Mouse (Mus musculus): Measurements from ENCODE around the gene Neurog1.

Gene Neurog1

DNA sequence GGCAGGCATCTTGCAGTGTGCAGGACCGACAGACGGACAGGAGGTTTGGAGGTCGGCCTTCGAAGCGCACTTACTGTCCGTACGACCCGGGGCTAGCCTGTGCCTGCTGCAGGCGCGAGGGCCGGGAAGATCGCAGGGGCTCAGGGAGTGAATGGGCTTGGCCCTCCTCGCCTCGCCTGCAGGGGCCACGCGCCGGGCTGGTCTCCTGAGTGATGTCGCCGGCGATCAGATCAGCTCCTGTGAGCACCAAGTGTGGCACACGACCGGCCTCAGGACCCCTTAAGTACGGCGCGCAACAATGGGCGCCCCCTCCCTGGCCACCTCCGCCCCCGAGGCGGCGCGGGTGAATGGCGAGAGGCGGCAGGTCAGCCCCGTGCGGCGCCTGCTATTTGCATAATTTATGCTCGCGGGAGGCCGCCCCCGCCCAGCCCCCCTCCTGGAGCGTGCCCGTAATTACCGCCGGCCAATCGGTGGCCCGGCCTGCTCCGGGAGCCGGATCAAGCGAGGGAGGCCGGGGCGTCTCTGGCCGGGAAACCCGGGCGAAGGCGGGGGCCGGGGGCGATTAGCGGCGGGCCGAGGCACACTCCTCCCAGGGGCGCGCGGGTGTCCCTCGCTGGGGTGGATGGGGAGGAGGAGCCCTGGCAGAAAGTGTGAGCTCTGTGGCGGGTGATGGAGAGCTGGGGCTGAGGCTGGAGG lies at the start of gene Neurog1:
Neurog1 (minus strand) TSS at position 240 of the 696 bp plus-strand sequence.
- DNase-seq, result peak in 1 of 2 experiments; percentile 1

DNA sequence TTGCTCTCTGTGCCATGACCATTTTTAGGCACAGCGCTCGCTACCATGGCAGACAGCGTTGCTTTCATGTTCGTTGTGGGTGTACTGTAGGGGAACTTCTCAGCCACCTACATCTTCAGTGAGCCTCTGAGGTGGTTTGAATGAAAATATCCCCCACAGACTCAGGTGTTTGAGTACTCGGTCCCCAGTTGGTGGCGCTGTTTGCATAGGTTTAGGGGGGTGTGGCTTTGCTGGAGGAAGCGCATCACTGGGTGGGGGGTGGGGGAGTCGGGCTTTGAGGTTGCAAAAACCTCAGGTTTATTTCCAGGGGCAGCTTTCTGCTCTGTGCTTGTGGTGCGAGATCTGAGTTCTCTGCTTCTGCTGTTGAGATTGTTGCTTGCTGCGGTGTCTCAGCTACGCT lies 47.4 kb upstream of the Neurog1 start:
- no peak for DNase-seq

DNA sequence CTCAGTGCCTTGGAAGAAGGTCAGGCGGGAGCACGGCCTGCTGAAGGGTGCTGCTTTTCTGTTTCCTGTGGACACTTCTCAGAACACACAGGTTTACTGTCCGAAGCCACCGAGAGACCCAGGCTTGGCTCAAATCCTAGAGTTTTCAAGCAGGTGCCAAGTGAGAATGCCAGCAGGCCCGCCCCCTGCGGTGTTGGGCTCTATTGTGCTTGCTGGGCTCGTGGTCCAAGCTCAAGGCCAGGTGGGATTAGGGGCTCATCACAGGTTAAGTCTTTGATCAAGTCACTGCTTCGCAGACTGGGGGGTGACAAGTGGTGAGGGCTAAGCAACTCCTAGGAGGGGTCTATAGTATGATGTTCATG lies 44.7 kb upstream of the Neurog1 start:
- no peak for DNase-seq

GRCm38 (mm10) chr13:56295943-56296658 lies 44.1 kb upstream of the Neurog1 start, which contains the start of gene Cxcl14:
Cxcl14 (minus strand) TSS chr13:56296551.
- peak; percentile 7 to 9 for DNase-seq

GRCm38 (mm10) chr13:56295586-56295942 lies 43.6 kb upstream of the Neurog1 start:
- DNase-seq, result no peak

GRCm38 (mm10) chr13:56294908-56295307 lies 42.9 kb upstream of the Neurog1 start:
- peak; percentile 5 to 12 for DNase-seq

- DNase-seq, result no peak
These were observed 38.0 kb upstream of the Neurog1 start for GRCm38 (mm10) chr13:56289998-56290397.

GRCm38 (mm10) chr13:56289261-56289660 lies 37.3 kb upstream of the Neurog1 start:
- DNase-seq, result no peak

GRCm38 (mm10) chr13:56288601-56289000 lies 36.6 kb upstream of the Neurog1 start:
- no peak for DNase-seq

DNA sequence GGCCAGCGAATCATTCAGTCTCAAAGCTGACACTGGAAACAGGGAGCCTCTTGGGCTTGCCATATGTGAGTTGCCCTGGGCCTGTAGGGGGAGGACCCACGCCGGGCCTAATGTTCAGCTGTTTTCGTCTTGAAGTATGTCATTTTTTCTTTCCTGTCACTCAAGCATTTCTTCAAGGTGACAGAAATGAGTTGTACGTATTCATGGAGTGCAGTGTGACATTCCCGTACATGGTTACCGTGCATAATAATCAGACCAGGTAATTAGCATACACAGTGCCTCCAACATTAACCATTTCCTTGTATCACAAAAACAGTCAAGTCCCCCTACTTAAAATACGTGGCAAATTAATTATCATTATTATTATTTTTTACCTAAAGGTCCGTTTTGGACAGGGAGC lies 35.1 kb upstream of the Neurog1 start:
- no peak for DNase-seq

GRCm38 (mm10) chr13:56283321-56283720 lies 31.4 kb upstream of the Neurog1 start:
- DNase-seq, result no peak

- no peak for DNase-seq
These were observed 28.4 kb upstream of the Neurog1 start for GRCm38 (mm10) chr13:56280356-56280755.

- DNase-seq, result peak; percentile 74 to 83
These were observed 27.5 kb upstream of the Neurog1 start for GRCm38 (mm10) chr13:56279439-56279838.

GRCm38 (mm10) chr13:56275171-56275570 lies 23.2 kb upstream of the Neurog1 start:
- no peak for DNase-seq

- no peak for DNase-seq
These were observed 18.2 kb upstream of the Neurog1 start for GRCm38 (mm10) chr13:56270124-56270523.

DNA sequence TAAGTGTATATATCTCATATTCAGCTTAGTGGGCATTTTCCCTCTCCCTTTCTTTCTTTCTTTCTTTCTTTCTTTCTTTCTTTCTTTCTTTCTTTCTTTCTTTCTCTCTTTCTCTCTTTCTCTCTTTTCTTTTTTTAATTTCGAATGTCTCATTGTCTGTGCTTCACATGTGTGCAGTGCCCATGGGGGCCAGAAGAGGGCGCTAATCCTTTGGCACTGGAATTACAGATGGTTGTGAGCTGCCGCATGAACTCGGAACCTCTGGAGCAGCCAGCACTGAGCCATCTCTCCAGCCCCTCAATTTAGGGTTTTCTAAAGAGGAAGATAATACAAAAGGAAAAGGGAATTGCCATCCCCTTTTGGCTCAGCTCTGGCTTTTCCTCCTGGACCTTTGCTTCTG lies 15.4 kb upstream of the Neurog1 start:
- DNase-seq, result no peak

DNA sequence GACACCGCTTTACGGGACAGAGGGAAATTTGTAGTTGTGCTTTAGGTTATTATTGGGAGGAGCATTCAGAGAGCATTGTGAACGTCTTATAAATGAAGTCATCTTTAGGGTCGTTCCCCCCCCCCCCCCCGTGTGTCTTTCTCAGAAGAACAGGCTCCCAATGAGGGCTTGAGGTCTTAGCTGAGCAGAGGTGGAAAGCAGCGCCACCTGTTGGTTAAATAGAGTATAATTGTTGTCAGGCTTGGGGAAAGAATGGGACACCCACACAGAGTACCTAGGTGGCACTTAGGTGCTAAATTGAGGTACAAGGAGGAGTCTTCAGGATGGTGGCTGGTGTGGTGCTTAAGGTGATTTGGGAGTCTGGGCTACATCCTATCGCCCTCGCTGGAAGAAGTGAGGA lies 14.5 kb upstream of the Neurog1 start:
- no peak for DNase-seq

DNA sequence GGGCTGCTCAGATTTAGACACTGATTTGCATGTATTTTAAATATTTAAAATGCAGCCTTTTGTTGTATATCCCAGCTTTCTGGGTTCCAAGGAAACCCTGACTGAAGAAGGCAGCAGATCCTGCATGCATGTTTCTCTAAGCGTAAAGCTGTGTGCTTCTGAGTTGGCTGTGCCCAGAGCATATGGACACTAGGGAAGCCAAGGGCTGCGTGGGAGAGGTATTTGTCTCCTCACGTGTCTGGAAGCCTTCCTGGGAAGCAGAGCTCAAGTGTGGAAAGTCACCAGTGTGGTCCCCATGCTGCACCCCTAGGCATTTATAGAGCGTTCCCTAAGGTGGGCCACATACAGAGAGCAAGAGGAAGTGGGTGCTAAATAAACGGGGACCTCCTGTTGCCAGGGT lies 13.7 kb upstream of the Neurog1 start:
- no peak for DNase-seq

DNA sequence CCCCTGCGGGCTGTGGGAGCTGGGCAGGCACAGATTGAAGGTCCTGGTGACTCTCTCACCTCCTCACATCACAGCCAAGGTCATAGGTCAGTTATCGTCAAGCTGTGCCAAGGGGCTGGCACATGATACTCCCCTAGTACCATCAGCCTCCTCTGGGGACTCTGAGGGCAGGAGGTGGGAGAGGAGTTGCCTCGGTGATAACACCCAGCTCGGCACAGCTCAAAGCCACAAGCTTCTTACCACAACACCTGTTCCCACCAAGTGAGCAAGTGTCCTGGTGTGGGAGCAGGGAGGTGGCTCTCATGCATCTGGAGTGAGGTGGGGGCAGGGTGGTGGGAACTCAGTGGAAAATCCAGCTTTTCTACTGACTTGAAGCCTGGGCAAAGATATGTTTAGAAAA lies 10.3 kb upstream of the Neurog1 start:
- DNase-seq, result no peak

DNA sequence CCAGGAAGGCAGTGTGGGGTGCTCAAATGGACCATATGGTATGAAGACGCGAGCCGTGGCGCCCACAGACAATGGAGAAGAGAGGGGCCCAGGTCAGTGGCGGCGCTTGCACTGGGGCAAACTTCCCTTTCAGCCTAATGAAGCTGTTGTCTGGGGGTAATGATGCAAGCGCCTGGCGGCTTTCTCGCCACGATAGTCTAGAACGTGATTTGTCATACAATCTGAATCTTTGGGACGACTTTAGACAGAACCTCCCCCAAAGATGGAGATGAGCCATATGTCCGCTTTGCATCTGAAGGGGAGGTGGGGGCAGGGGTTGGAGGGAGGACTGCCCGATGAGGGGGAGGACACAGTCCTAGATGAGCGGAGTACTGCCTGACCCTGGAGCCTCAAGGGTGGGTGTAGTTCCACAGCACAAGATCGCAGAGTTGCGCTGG lies 8.4 kb upstream of the Neurog1 start:
- no peak for DNase-seq

GRCm38 (mm10) chr13:56259926-56260250 lies 7.9 kb upstream of the Neurog1 start:
- no peak for DNase-seq

GRCm38 (mm10) chr13:56259021-56259925 lies 7.3 kb upstream of the Neurog1 start:
- DNase-seq, result no peak

DNA sequence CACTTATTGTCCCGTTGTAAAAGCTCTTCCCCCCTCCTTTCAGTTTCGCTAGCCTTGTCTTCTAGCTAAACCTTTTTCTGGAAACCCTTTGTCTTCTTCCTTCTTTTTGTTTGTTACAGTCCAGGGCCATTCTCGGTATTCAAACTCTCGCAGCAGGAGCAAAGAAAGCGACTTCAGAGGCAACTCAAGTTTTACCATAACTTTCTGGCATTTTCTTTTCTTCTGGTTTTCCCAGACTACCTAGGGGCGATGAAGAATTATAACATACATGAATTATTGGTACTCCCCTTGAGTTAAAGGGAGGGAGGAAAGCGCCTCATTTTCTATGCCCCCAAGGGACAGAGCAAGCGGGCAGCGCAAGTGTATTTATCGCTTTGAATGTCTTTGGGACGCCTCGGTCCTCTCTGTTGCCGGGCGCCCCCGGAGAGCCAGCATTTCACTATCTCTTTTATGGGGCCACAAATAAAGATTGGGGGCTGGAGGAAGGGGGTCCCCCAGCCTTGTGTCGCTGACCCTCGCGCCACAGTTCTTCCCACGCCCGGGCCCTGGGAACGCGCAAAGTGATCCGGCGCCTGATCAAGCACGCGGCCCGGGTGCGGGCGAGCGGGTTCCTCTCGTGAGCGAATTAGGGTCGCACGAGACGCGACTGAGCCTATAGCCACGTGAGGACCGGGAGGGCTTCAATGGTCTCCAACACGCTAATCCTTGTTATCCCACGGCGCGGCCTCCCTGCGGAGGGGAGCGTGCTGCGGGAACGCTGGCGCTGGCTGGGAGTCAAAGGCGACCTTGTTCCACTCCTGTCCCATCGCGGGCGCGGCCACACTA lies 6.4 kb upstream of the Neurog1 start:
- DNase-seq, result no peak

Data from cerebellum, adult 18-20 months (tissue).